Mouse (Mus musculus) midbrain, embryonic 12.5 days (tissue): ENCODE measurements around the gene Rapsn. TPM values are rescaled to one million over a fixed set of nuclear protein-coding genes. Genes with fewer than 3 reads are reported as not detected.

Experiments
- ATAC-seq: fragments of 200-750 bp; cut with Nextera tagmentation; 2 replicates; pipeline ENCODE4 v1.8.0; 2017; ENCODE audit warnings: low read depth, moderate TSS enrichment, moderate library complexity; ENCODE audit not compliant: low FRiP score
- H3K27ac ChIP-seq: fragments of 300-500 bp; sonication (generic); replicated peaks from 2 replicates; pipeline ENCODE4 v1.5.1; 2016; ENCODE audit warnings: mild to moderate bottlenecking
- H3K27me3 ChIP-seq: fragments of 300-500 bp; sonication (generic); 2 replicates; pipeline ENCODE4 v1.6.1; 2016; ENCODE audit warnings: mild to moderate bottlenecking
- H3K36me3 ChIP-seq: fragments of 300-500 bp; sonication (generic); 2 replicates; pipeline ENCODE4 v1.6.1; 2016
- H3K4me1 ChIP-seq: fragments of 300-500 bp; sonication (generic); 2 replicates; pipeline ENCODE4 v1.6.1; 2016
- H3K4me2 ChIP-seq: fragments of 300-500 bp; sonication (generic); replicated peaks from 2 replicates; pipeline ENCODE4 v1.6.1; 2016; ENCODE audit warnings: mild to moderate bottlenecking, moderate library complexity
- H3K4me3 ChIP-seq: fragments of 300-500 bp; sonication (generic); 2 replicates; pipeline ENCODE4 v1.5.1; 2016; ENCODE audit warnings: mild to moderate bottlenecking
- H3K9ac ChIP-seq: fragments of 300-500 bp; sonication (generic); replicated peaks from 2 replicates; pipeline ENCODE4 v1.6.1; 2016; ENCODE audit warnings: mild to moderate bottlenecking, moderate library complexity
- H3K9me3 ChIP-seq: fragments of 300-500 bp; sonication (generic); 2 replicates; pipeline ENCODE4 v1.6.1; 2016; ENCODE audit warnings: mild to moderate bottlenecking
- WGBS: fragments of 180-500 bp; shearing (Covaris S2); methylation state at CpG from one replicate; pipeline ENCODE4 v1.1.7; 2016; 5-methylcytosine and 5-hydroxymethylcytosine counted together
- polyA plus RNA-seq: library from polyadenylated mRNA; unstranded; fragments of >200 nt; fragmentation: Nextera tagmentation; extraction: Ambion mirVana; gene quantifications from 2 replicates; pipeline ENCODE4 v1.2.1, GENCODE M21; 2016

Rapsn gene
- polyA plus RNA-seq, 1 experiment from 2014 or later = 0.94 TPM

DNA sequence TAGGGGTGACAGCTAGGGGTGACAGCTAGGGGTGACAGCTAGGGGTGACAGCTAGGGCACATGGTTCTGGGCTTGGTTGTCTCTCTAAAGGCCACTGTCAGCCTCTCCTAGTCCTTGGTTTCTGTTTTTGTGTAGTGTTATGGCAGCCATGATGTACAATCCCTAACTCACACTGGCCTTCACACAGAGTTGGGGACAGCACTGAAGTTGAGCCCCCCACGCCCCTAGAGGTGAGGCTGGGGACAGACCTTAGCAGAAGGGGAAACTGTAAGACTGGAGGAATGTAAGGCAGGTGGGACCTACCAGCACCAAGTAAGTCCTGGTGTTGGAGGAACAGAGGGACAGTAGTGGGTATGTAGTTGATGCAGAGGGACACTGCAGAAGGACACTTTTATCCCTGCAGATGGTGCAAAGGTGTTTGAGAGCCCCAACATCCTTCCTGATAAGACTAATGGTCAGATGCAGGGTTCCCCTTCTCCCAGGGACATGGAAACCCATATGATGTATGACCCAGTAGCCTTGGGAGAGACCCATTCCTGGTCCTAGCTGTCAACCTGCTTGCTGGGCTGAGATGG, 48.0 kb downstream of the Rapsn start:
- WGBS = 52% methylated on average over 1 of the region's 1 CpGs
- no peak for ATAC-seq
- Histone ChIP-seq H3K9ac (no peak overlapping the region), H3K27me3 (peaks cover 5% of the 10 kb centered on the region; the same call in 1 of the 2 replicates), H3K4me3 (no peak overlapping the region), H3K27ac (no peak overlapping the region), H3K4me2 (no peak overlapping the region), H3K9me3 (no peaks in the 10 kb centered on the region), H3K36me3 (no peaks in the 10 kb centered on the region), H3K4me1 (peaks cover 8% of the 10 kb centered on the region)

DNA sequence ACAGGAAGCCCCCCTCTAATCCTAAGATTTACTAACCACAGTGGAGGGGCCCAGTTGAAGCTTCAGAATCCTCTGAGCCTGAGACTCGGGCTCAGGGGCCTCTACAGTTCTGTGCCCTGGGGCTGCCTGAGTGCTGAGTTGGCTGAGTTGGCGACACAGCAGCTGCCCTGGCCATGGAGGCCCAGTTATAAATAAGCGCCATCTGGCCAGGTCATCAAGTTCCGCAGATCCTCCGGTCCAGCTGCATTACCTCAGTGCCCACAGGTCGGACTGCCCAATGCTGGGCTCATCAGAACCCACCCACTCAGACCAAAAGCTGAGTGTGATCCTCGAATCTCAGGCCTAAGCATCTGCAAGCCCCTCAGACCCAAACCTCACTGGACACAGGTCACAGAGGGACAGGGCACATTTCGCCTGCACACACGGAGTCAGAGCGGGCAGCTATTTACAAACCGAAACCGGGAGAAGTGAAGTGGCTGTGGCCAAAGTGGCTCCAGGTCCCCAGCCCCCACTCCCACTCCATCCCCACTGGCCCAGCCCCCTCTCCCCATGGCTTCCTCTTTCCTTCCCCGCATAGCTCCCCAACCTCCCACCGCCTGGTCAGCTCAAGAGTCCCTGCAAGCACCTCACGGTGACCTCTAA, 48.9 kb downstream of the Rapsn start:
- H3K9ac ChIP-seq = no peak overlapping the region
- no peak overlapping the region for H3K4me2 ChIP-seq
- no peak for ATAC-seq
- H3K27ac ChIP-seq = no peak overlapping the region
- no peaks in the 10 kb centered on the region for H3K36me3 ChIP-seq
- H3K4me1 ChIP-seq = no peaks in the 10 kb centered on the region
- H3K9me3 ChIP-seq = no peaks in the 10 kb centered on the region
- H3K27me3 ChIP-seq = 0 out of 2 replicates have a peak, but pooled peaks cover 5% of the 10 kb centered on the region
- H3K4me3 ChIP-seq = no peak overlapping the region
- WGBS = 83% methylated on average over 15 of the region's 15 CpGs

DNA sequence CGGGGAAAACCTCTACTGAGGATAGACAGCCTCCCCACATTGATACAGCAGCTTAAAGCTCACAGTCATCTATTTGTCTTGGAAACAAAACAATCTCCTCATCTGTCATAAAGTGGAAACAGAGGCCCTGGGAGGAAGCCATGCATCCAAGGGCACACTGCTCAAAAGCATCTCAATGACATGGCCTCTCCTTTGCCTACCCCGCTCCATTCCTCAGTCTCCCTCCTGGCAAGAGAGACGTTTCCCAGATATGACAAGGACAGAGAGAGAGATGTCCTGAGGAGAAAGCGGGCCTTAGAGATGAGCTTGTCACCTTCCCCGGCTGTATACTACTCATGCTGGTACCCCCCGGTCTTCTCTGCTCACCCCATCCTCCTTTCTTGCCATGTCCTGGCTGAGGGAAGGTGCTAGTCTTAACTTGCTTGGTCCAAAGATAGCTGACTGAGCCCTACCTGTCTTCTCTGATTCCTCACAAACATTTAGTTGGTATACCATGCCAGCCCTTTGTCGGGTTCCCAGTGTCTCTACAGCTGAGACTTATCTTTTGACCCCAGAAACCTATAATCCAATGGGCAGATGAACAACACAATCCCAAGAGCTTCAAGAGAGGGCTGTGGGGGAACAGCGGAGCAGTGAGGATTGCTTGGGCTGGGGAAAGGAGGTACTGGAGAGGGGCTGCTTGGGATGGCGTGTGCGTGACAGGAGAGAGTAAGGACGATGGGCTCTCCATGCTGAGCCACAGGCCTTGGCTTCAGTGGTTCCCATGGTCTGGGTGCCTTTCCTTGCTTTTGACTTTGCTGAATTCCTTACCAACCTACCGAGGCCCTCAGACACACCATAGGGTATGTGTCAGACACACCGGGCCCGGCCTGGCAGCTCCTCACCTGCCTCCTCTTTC, 50.3 kb downstream of the Rapsn start:
- Histone ChIP-seq H3K9ac (0 out of 2 replicates have a peak overlapping the region, but pooled peaks have one; percentile 11), H3K4me2 (no peak overlapping the region), H3K27ac (no peak overlapping the region), H3K4me1 (no peaks in the 10 kb centered on the region), H3K4me3 (no peak overlapping the region), H3K36me3 (no peaks in the 10 kb centered on the region), H3K9me3 (no peaks in the 10 kb centered on the region), H3K27me3 (0 out of 2 replicates have a peak, but pooled peaks cover 5% of the 10 kb centered on the region)
- ATAC-seq = no peak
- 85% methylated on average over 14 of the region's 14 CpGs for WGBS

DNA sequence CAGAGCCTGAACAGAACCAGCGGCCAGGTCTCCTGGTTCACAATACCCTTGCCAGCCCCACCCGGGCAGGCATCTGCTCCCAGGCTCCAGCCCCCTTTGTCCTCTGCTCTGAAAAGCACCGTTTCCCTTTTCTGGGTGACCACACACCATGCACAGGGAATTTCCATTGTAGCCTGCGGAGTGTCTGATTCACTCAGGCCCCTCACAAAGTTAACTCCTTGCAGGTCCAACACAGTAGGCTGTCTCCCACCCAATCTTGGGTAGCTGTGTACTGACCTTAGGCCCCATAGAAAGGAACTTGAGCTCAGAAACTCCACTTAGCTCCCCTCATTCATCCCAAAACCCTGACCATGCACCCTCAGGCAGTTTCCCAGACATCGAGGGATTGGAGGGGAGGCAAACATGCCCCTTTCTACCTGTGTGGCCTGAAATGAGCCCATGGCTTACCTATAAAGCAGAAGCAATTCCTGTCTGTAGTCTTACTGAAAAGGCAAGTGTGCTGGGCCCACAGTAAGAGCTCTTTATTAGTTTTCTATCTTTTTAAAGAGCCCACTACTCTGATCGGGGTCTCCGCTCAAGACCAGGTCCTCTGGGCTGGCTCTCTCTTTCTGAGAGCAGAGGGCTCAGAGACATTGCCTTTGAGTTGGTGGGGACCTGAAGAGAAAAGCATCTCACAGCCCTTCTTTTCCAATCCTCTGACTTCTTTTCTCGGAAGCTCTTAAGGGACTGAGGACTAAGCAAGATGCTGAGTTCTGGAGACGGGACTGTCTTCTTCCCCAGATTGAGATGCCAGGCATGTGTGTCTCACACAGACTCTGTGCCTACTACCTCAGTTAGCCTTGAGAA, 51.2 kb downstream of the Rapsn start:
- H3K4me3 ChIP-seq = no peak overlapping the region
- H3K4me2 ChIP-seq = no peak overlapping the region
- H3K9ac ChIP-seq = 0 out of 2 replicates have a peak overlapping the region, but pooled peaks have one; percentile 11
- 0 out of 2 replicates have a peak, but pooled peaks cover 5% of the 10 kb centered on the region for H3K27me3 ChIP-seq
- no peaks in the 10 kb centered on the region for H3K4me1 ChIP-seq
- H3K9me3 ChIP-seq = no peaks in the 10 kb centered on the region
- ATAC-seq = no peak
- no peak overlapping the region for H3K27ac ChIP-seq
- no peaks in the 10 kb centered on the region for H3K36me3 ChIP-seq
- 61% methylated on average over 9 of the region's 9 CpGs for WGBS

DNA sequence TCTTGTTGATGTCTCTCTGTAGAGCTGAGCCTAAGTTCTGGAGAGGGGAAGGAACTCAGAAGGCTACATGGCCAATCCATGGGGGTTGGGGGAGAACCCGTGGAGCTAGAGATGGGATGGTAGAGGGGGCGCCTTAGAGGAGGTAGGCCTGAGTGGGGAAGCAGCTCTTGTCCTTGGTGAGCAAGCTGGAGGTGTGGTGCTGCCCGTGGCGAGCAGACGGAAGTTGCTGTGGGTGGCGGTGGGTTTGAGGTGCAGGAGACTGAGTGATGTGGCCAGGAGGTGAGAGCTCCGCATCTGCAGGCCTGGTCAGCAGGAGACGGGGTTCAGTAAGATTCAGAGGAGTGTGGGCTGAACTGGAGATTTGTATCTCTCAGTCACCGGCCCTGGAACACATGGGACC, 52.0 kb downstream of the Rapsn start:
- H3K27ac ChIP-seq = no peak overlapping the region
- H3K9ac ChIP-seq = no peak overlapping the region
- no peaks in the 10 kb centered on the region for H3K4me1 ChIP-seq
- WGBS = 91% methylated on average over 9 of the region's 9 CpGs
- ATAC-seq = no peak
- H3K27me3 ChIP-seq = 0 out of 2 replicates have a peak, but pooled peaks cover 5% of the 10 kb centered on the region
- H3K4me3 ChIP-seq = no peak overlapping the region
- no peaks in the 10 kb centered on the region for H3K36me3 ChIP-seq
- no peaks in the 10 kb centered on the region for H3K9me3 ChIP-seq
- H3K4me2 ChIP-seq = no peak overlapping the region

DNA sequence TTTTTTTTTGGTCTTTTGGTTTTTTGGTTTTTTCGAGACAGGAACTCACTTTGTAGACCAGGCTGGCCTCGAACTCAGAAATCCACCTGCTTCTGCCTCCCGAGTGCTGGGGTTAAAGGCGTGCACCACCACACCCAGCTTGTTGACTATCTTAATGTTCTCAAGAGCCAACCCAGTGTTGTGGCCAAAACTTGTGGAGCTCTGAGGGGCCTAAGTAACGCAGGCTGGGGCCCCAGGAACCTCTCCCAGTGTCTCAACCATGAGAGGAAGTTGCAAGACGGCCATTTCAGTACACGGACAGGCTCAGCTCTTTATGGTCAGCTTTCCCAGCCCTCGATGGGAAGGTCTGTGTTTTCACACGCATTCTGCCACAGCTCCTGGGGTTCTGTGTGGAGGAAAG, 53.6 kb downstream of the Rapsn start:
- Histone ChIP-seq H3K9me3 (no peaks in the 10 kb centered on the region), H3K27me3 (0 out of 2 replicates have a peak, but pooled peaks cover 5% of the 10 kb centered on the region), H3K9ac (no peak overlapping the region), H3K4me2 (no peak overlapping the region), H3K27ac (no peak overlapping the region), H3K4me3 (no peak overlapping the region), H3K36me3 (no peaks in the 10 kb centered on the region), H3K4me1 (no peaks in the 10 kb centered on the region)
- ATAC-seq = no peak
- 82% methylated on average over 9 of the region's 9 CpGs for WGBS

DNA sequence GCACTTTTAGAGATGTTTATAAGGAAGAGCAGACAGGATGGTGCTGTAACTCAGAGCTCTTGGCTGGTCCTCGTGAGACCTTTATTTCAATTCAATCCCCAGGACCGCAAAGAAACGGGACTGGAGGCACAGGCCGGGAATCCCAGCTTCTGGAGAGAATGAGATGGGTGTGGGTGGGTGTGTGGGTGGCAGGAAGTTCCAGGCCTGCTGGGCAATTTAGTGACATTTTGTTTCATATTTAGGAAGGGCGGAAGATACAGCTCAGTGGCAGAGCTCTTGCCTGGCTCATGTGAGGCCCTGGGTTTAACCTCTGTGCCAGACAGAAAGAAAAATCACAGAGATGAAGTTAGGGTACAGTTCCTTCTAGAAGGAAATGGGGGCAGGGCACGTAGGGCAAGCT, 54.8 kb downstream of the Rapsn start:
- Histone ChIP-seq H3K9me3 (no peaks in the 10 kb centered on the region), H3K27ac (no peak overlapping the region), H3K4me2 (no peak overlapping the region), H3K9ac (no peak overlapping the region), H3K27me3 (0 out of 2 replicates have a peak, but pooled peaks cover 5% of the 10 kb centered on the region), H3K4me1 (no peaks in the 10 kb centered on the region), H3K36me3 (no peaks in the 10 kb centered on the region), H3K4me3 (no peak overlapping the region)
- 85% methylated on average over 6 of the region's 6 CpGs for WGBS
- ATAC-seq = no peak

DNA sequence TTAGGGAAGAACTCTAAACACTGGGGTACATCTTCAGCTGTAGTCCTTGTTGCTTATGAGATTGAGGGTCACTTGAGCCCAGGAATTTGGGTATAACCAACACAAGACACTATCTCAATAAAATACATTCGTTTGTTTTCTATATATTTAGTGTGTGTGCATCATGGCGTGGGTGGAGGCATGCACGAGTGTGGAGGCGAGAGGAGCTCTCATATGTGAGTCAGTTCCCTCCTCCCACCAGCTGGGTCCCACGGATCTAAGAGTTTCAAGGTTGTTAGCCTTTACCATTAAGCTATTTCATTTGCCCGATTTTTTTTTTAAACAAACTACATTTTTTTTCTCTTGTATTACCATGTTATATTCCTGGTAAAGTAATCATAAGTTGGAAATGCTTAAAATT, 55.4 kb downstream of the Rapsn start:
- Histone ChIP-seq H3K36me3 (no peaks in the 10 kb centered on the region), H3K9me3 (no peaks in the 10 kb centered on the region), H3K27me3 (0 out of 2 replicates have a peak, but pooled peaks cover 5% of the 10 kb centered on the region), H3K4me2 (no peak overlapping the region), H3K4me3 (no peak overlapping the region), H3K4me1 (no peaks in the 10 kb centered on the region), H3K27ac (no peak overlapping the region), H3K9ac (no peak overlapping the region)
- no peak for ATAC-seq
- 78% methylated on average over 6 of the region's 6 CpGs for WGBS

Other genes starting within 250 kb of the Rapsn start
- gene Mtch2, start 188.5 kb upstream of the Rapsn start, polyA plus RNA-seq = 207 and 209 TPM in 2 replicates
- 29.2 and 32.9 TPM in 2 replicates for gene C1qtnf4, start 149.8 kb upstream of the Rapsn start, polyA plus RNA-seq
- 53.5 and 54.5 TPM in 2 replicates for gene Kbtbd4, start 130.9 kb upstream of the Rapsn start, polyA plus RNA-seq
- 187 and 196 TPM in 2 replicates for gene Ndufs3, start 130.8 kb upstream of the Rapsn start, polyA plus RNA-seq
- gene Celf1, start 95.2 kb upstream of the Rapsn start, polyA plus RNA-seq = 167 and 178 TPM in 2 replicates
- 283 and 291 TPM in 2 replicates for gene Psmc3, start 18.4 kb downstream of the Rapsn start, polyA plus RNA-seq
- 29.4 and 30.8 TPM in 2 replicates for gene Slc39a13, start 34.8 kb downstream of the Rapsn start, polyA plus RNA-seq
- 3.3 and 4.8 TPM in 2 replicates for gene Spi1, start 46.8 kb downstream of the Rapsn start, polyA plus RNA-seq
- 0.16 and 0.32 TPM in 2 replicates for gene Mybpc3, start 82.5 kb downstream of the Rapsn start, polyA plus RNA-seq
- 42.5 and 45.9 TPM in 2 replicates for gene Madd, start 148.2 kb downstream of the Rapsn start, polyA plus RNA-seq
- gene Nr1h3, start 167.2 kb downstream of the Rapsn start, polyA plus RNA-seq = 1.0 and 1.9 TPM in 2 replicates
- gene Acp2, start 167.3 kb downstream of the Rapsn start, polyA plus RNA-seq = 37.7 and 38.4 TPM in 2 replicates
- gene Ddb2, start 201.4 kb downstream of the Rapsn start, polyA plus RNA-seq = 9.0 and 10.4 TPM in 2 replicates
- 29.1 and 31.0 TPM in 2 replicates for gene Pacsin3, start 220.3 kb downstream of the Rapsn start, polyA plus RNA-seq
- 88.6 and 92.2 TPM in 2 replicates for gene Arfgap2, start 229.4 kb downstream of the Rapsn start, polyA plus RNA-seq